Mouse (Mus musculus): ENCODE results near the gene Tbc1d22a.
A peak's percentile ranks its signal among the peaks of the same experiment; 100 is the strongest.
"Not testable (repeated sequence)": the region's sequence is repeated elsewhere in the genome, so short reads cannot be mapped to it uniquely, and the experiment has no call there.

Tbc1d22a gene

GRCm38 (mm10) chr15:86213753-86214548 lies at the start of gene Tbc1d22a:
Tbc1d22a (plus strand) TSS chr15:86214459.
- DNase-seq, result peak; percentile 95

- DNase-seq, result no peak
Observed at GRCm38 (mm10) chr15:86164718-86165345, 49.4 kb upstream of the Tbc1d22a start.

- no peak for DNase-seq
Observed at GRCm38 (mm10) chr15:86165811-86166590, 48.3 kb upstream of the Tbc1d22a start.

- no peak for DNase-seq
Observed at GRCm38 (mm10) chr15:86167032-86167655, 47.1 kb upstream of the Tbc1d22a start.

- peak; percentile 48 for DNase-seq
Observed at GRCm38 (mm10) chr15:86167787-86168504, 46.3 kb upstream of the Tbc1d22a start.

- DNase-seq, result peak; percentile 69
Observed at GRCm38 (mm10) chr15:86168505-86168867, 45.8 kb upstream of the Tbc1d22a start.

- no peak for DNase-seq
Observed at GRCm38 (mm10) chr15:86168941-86169816, 45.1 kb upstream of the Tbc1d22a start.

GRCm38 (mm10) chr15:86169817-86170110 lies 44.5 kb upstream of the Tbc1d22a start:
- DNase-seq, result peak; percentile 72

GRCm38 (mm10) chr15:86171316-86171715 lies 42.9 kb upstream of the Tbc1d22a start:
- no peak for DNase-seq

GRCm38 (mm10) chr15:86172124-86172523 lies 42.1 kb upstream of the Tbc1d22a start:
- DNase-seq, result no peak

GRCm38 (mm10) chr15:86172526-86172925 lies 41.7 kb upstream of the Tbc1d22a start:
- no peak for DNase-seq

GRCm38 (mm10) chr15:86173136-86173985 lies 40.9 kb upstream of the Tbc1d22a start:
- peak; percentile 59 for DNase-seq

GRCm38 (mm10) chr15:86175253-86176050 lies 38.8 kb upstream of the Tbc1d22a start:
- no peak for DNase-seq

GRCm38 (mm10) chr15:86176166-86176565 lies 38.1 kb upstream of the Tbc1d22a start:
- DNase-seq, result no peak

- no peak for DNase-seq
Observed at GRCm38 (mm10) chr15:86176771-86177702, 37.2 kb upstream of the Tbc1d22a start.

GRCm38 (mm10) chr15:86177703-86178251 lies 36.5 kb upstream of the Tbc1d22a start:
- not testable (repeated sequence) for DNase-seq

- DNase-seq, result no peak
Observed at GRCm38 (mm10) chr15:86178594-86178993, 35.7 kb upstream of the Tbc1d22a start.

GRCm38 (mm10) chr15:86180427-86180826 lies 33.8 kb upstream of the Tbc1d22a start:
- no peak for DNase-seq
